Mouse (Mus musculus) liver, embryonic 14.5 days (tissue): ENCODE measurements around the gene Stim1.

ENCODE experiments used
- CTCF ChIP-seq: IDR thresholded peaks from 2 replicates; pipeline ENCODE4 v1.5.1; 2016; ENCODE audit warnings: antibody characterized with exemption, low read depth, control low read depth
- EP300 ChIP-seq: IDR thresholded peaks from 2 replicates; pipeline ENCODE4 v1.6.1; 2016; ENCODE audit warnings: antibody characterized with exemption, low read depth

DNA sequence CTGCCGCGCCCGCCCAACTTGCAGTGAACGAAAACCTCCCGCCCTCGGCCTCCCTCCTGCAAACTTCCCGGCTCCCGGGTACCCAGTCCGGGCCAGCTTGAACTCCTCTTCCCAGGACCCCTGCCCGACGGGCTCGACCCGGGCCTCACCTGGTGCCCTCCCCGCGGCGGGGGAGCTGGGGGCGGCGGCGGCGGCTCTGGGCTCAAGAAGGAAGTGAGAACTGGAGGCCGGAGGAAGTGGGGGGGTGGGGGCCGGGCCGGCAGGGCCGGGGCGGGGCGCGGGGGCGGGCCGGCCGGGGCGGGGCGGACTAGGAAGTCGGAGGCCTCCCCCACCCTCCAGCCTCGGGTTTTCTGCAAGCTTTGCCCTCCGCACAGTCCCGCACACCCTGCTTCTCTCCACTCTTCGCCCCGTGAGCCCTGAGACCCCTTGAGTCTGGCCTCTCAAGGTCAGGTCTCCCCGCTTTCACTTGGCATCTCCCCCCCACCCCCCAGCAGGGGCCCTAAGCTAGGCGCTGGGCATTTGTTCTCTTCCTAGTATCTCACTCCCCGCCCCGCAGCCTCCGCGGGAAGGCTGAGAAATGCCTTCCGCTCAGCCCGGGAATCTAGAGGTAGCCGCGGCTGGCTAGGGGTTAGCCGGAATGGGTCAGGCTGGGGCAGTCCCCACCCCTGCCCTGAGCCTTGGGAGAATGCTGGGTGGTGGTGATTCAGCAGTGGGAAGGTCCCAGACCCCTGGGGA is 17.5 kb upstream of the Stim1 start:
- TF ChIP-seq CTCF: no peak
- no peak for TF ChIP-seq EP300
